Mouse (Mus musculus) naive thymus-derived CD4-positive, alpha-beta T cell, adult 2 months (primary cell): ENCODE measurements around the gene Tjp2.

Experiments used
- DNase-seq: peaks from one replicate; pipeline ENCODE4 v3.0.0-alpha.2; 2011; ENCODE audit warnings: low read depth

The Tjp2 gene

DNA sequence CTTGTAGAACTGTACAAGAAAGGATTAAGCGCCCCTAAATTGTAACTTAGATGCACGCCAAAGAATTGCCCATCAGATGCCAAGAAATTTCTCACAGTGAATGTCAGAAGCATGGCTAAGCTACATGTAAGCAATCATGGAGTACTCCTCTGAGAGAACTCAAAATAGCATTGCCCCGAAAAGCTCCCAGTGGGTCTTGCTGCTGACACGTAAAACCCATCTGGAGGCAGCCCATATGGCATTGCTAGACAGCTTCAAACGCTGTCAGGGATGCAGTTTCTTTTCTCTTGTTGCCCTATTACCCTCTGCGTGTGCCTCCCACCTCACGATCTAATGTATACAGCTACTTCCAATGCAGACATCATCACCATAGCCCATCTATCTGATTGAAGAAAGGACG is 166.0 kb downstream of the Tjp2 start:
- DNase-seq: no peak

DNA sequence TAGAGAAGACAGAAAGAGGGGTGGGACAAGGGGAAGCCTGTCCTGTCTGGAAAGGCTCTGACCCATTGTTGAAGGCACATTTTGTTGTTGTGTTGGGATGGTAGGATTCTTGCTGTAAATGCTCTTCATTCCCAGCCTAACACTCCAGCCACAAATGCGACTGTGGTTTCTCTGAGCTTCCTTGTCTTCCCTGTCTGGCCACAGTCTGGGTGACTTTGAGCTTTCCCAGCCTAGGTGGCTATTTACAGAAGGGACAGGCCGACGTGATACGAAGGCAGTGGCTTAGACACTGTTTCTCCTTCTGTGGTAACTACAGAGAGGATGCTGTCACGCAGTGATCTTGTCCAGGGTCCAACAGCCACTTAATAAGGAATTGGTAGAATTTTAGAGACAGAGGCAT is 166.8 kb downstream of the Tjp2 start:
- DNase-seq: no peak

DNA sequence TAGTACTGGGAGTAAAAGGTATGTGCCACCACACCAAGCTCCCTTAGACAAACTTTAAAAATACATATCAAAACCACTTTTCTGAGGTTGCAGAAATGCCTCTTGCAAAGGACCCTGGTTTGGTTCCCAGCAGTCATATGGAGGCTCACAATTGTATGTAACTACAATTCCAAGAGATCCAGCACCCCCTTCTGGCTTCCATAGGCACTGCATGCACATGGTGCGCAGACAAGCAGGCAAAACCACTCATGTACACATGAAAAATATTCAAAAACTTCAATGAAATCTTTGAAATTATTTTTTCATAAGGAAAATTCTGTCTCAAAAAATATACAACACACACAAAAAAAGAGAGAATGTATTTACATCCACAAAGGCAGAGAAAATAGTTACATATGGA is 167.9 kb downstream of the Tjp2 start:
- DNase-seq: no peak

- DNase-seq: no peak
Measured at GRCm38 (mm10) chr19:24054904-24055303, 169.9 kb downstream of the Tjp2 start.

DNA sequence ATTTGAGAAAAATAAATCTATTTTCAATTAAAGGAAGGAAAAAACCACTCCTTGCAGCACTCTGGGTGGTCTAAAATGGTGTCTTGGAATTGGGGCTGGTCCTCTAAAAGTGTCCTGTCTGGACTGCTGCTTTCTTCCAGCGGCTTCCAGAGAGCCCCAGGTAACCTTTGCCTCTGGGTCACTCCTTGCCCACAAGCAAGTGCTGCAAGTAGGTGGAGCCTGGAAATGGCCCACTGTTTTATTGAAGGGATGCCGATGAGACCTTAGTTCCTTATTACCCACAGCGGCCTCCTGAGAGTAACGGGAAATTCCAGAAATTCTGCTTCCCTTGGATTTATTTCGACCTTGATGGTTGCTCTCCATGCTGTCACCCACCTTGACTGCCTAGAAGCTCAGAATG is 170.6 kb downstream of the Tjp2 start:
- DNase-seq: no peak

- no peak for DNase-seq
Measured at GRCm38 (mm10) chr19:24050514-24050913, 174.3 kb downstream of the Tjp2 start.

- DNase-seq: no peak
Measured at GRCm38 (mm10) chr19:24049329-24049728, 175.5 kb downstream of the Tjp2 start.

DNA sequence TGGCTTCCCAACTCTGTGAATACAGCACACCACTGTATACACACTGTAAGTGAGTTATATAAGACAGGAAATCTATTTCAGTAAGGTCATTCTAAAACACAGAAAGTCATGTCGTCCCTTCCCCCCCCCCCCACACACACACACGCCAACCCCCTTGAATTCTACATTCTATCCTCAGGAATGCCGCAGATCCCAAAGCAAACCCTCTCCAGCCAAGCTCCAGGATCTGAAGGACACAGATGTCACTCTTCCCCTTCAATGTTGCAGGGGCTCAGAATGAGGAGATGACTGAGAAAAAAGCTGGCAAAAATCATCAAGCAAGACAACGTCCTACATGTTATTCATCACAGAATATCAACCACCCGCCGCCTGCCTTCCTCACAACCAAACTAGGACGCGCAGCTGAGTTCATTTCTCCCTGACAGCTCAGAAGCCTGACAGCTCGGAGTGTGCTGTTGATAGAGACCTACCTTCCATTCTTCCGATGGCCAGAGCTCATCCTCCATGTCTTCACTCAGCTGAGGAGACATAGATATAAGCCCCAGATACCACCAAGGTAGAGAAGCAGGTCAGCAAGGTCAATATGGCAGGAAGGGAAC is 178.3 kb downstream of the Tjp2 start:
- no peak for DNase-seq
